ENCODE assay signal across 14 mouse cellular contexts in genomic region chr17:14912420-14912819, GRCm38 (mm10). TPM values are rescaled to one million over a fixed set of nuclear protein-coding genes. Genes with fewer than 3 reads are reported as not detected.
DNase-seq lines count a peak whose midpoint lies in the region; ATAC-seq and TF ChIP-seq lines count a peak whose summit lies in the region.
"Had no signal": no experiment of that assay in that cellular context is flagged by ENCODE, and none has a peak within 500 bp of the region (broad histone marks: within the 10 kb centered on the region; RNA-seq: fewer than 3 reads in every experiment).

No protein-coding gene starts in this region.

- WGBS in liver, postnatal 0 days (ENCODE audit: insufficient replicate concordance) = 45% methylated on average over 6 of the region's 6 CpGs
- WGBS in forebrain, embryonic 16.5 days = 50% methylated on average over 6 of the region's 6 CpGs

- H3K4me2 ChIP-seq in liver, postnatal 0 days (ENCODE audit: low read depth, low read length) = no peak overlapping the region
- H3K4me2 ChIP-seq in forebrain, embryonic 16.5 days (ENCODE audit: low read length) = no peak overlapping the region
- H3K4me2 ChIP-seq: lung, embryonic 15.5 days; neural tube, embryonic 12.5 days had no signal

- H3K27ac ChIP-seq in gastrocnemius, adult 2 months = no peak overlapping the region
- no peak overlapping the region for H3K27ac ChIP-seq in liver, postnatal 0 days (ENCODE audit: low read depth)
- H3K27ac ChIP-seq in forebrain, embryonic 16.5 days (ENCODE audit: low read length) = no peak overlapping the region
- H3K27ac ChIP-seq: forebrain, embryonic 10.5 days; heart, embryonic 10.5 days; lung, embryonic 15.5 days; neural tube, embryonic 12.5 days had no signal

- H3K9me3 ChIP-seq in liver, postnatal 0 days (ENCODE audit: low read length) = no peaks in the 10 kb centered on the region
- H3K9me3 ChIP-seq in forebrain, embryonic 16.5 days (ENCODE audit: control insufficient read depth, low read length) = no peaks in the 10 kb centered on the region
- H3K9me3 ChIP-seq: forebrain, embryonic 10.5 days; G1E; heart, embryonic 10.5 days; lung, embryonic 15.5 days; neural tube, embryonic 12.5 days had no signal

- no peak overlapping the region for H3K4me3 ChIP-seq in gastrocnemius, adult 2 months
- no peak overlapping the region for H3K4me3 ChIP-seq in liver, postnatal 0 days (ENCODE audit: low read depth, low read length)
- no peak overlapping the region for H3K4me3 ChIP-seq in forebrain, embryonic 16.5 days (replicated peaks; ENCODE audit: low read length)
- H3K4me3 ChIP-seq: forebrain, embryonic 10.5 days; heart, embryonic 10.5 days; lung, embryonic 15.5 days; neural tube, embryonic 12.5 days had no signal

- no peaks in the 10 kb centered on the region for H3K36me3 ChIP-seq in liver, postnatal 0 days (replicated peaks; ENCODE audit: insufficient read depth, low read length)
- no peaks in the 10 kb centered on the region for H3K36me3 ChIP-seq in forebrain, embryonic 16.5 days (ENCODE audit: control insufficient read depth, insufficient read depth)
- H3K36me3 ChIP-seq: forebrain, embryonic 10.5 days; G1E; heart, embryonic 10.5 days; lung, embryonic 15.5 days; neural tube, embryonic 12.5 days had no signal

- TF ChIP-seq CTCF in gastrocnemius, adult 2 months (IDR thresholded peaks at IDR 0.05) = peak; percentile 50
- TF ChIP-seq CTCF in liver, postnatal 0 days (IDR thresholded peaks at IDR 0.05; ENCODE audit: low read depth) = peak; percentile 44

- H3K9ac ChIP-seq in liver, postnatal 0 days (replicated peaks) = no peak overlapping the region
- H3K9ac ChIP-seq in forebrain, embryonic 16.5 days (replicated peaks; ENCODE audit: low read depth, low read length) = no peak overlapping the region
- H3K9ac ChIP-seq: lung, embryonic 15.5 days; neural tube, embryonic 12.5 days had no signal

- TF ChIP-seq EP300 in liver, postnatal 0 days (IDR thresholded peaks at IDR 0.05; ENCODE audit: low read depth) = no peak

- H3K27me3 ChIP-seq in liver, postnatal 0 days (ENCODE audit: insufficient read depth, low read length) = no peaks in the 10 kb centered on the region
- no peaks in the 10 kb centered on the region for H3K27me3 ChIP-seq in forebrain, embryonic 16.5 days (replicated peaks; ENCODE audit: control insufficient read depth, insufficient read depth, low read length)
- H3K27me3 ChIP-seq: lung, embryonic 15.5 days; neural tube, embryonic 12.5 days had no signal

- H3K4me1 ChIP-seq in liver, postnatal 0 days (ENCODE audit: insufficient read depth) = no peaks in the 10 kb centered on the region
- H3K4me1 ChIP-seq in forebrain, embryonic 16.5 days (replicated peaks; ENCODE audit: control insufficient read depth, insufficient read depth, low read length) = no peaks in the 10 kb centered on the region
- H3K4me1 ChIP-seq: forebrain, embryonic 10.5 days; heart, embryonic 10.5 days; lung, embryonic 15.5 days; neural tube, embryonic 12.5 days had no signal

- intact Hi-C loops in gastrocnemius, adult 2 months (cut with DNase I) = no loop called here
- intact Hi-C loops in gastrocnemius, postnatal 14 days (cut with DNase I; ENCODE audit: low total_unique reads) = no loop called here

- ATAC-seq in liver, postnatal 0 days = no peak
- peak; percentile 71 for ATAC-seq in megakaryocyte-erythroid progenitor cell, adult 5-6 weeks (replicated peaks; ENCODE audit: low FRiP score, low TSS enrichment, poor library complexity, severe bottlenecking)
- no peak for ATAC-seq in forebrain, embryonic 16.5 days

- no peak for DNase-seq in gastrocnemius, adult 2 months
- DNase-seq in gastrocnemius, adult 8-10 months (ENCODE audit: low spot score in 2 of 2) = no peak
- no peak for DNase-seq in liver, postnatal 0 days
- DNase-seq in liver = no peak
- DNase-seq in R1 (ENCODE audit: low read depth, low spot score) = peak; percentile 55
- no peak for DNase-seq in gastrocnemius, postnatal 14 days
- DNase-seq: cerebellum, adult 18-20 months had no signal

RNA-seq across cellular contexts. Expression of gene Wdr27, which starts 30.5 kb away (rescaled TPM):
- total RNA-seq in gastrocnemius, adult 2 months (2021) = 1 to 10 TPM in 1 of 2 experiments, under 1 TPM in 1; 0.94 to 3.0 TPM
- 1 to 10 TPM; 1.6 to 2.2 (median 1.9) TPM for total RNA-seq in gastrocnemius, adult 8-10 months (2022)
- 3.2 and 4.2 TPM in 2 replicates for polyA plus RNA-seq in liver, postnatal 0 days (2015; fragmentation: Nextera tagmentation; extraction: Ambion mirVana)
- total RNA-seq in megakaryocyte-erythroid progenitor cell, adult 5-6 weeks (2014; fragmentation: Nextera tagmentation) = 2.4 TPM in 1 of 2 replicates, not detected in the other
- 3.8 and 5.8 TPM in 2 replicates for total RNA-seq in megakaryocyte-erythroid progenitor cell, adult 5-6 weeks (2017)
- polyA plus RNA-seq in forebrain, embryonic 16.5 days (2015; fragmentation: Nextera tagmentation; extraction: Ambion mirVana) = 6.3 and 7.5 TPM in 2 replicates
- total RNA-seq in gastrocnemius, postnatal 14 days (2021) = 1 to 10 TPM; 1.6 to 3.1 TPM

RNA-seq across cellular contexts. Expression of gene 1600012H06Rik, which starts 30.6 kb away (rescaled TPM):
- total RNA-seq in gastrocnemius, adult 2 months (2021) = 1 to 10 TPM; 8.1 to 9.9 TPM
- total RNA-seq in gastrocnemius, adult 8-10 months (2022) = 10 to 100 TPM in 1 of 4 experiments, 1 to 10 TPM in 3; 7.3 to 10.4 (median 8.2) TPM
- 20.0 and 21.3 TPM in 2 replicates for polyA plus RNA-seq in liver, postnatal 0 days (2015; fragmentation: Nextera tagmentation; extraction: Ambion mirVana)
- 8.3 and 9.3 TPM in 2 replicates for total RNA-seq in megakaryocyte-erythroid progenitor cell, adult 5-6 weeks (2014; fragmentation: Nextera tagmentation)
- 4.6 and 6.7 TPM in 2 replicates for total RNA-seq in megakaryocyte-erythroid progenitor cell, adult 5-6 weeks (2017)
- polyA plus RNA-seq in forebrain, embryonic 16.5 days (2015; fragmentation: Nextera tagmentation; extraction: Ambion mirVana) = 33.1 and 37.3 TPM in 2 replicates
- 10 to 100 TPM; 13.2 to 15.8 TPM for total RNA-seq in gastrocnemius, postnatal 14 days (2021)

RNA-seq across cellular contexts. Expression of gene Phf10, which starts 48.7 kb away (rescaled TPM):
- total RNA-seq in gastrocnemius, adult 2 months (2021) = 10 to 100 TPM; 46.9 to 54.2 TPM
- 10 to 100 TPM; 50.4 to 56.5 (median 54.1) TPM for total RNA-seq in gastrocnemius, adult 8-10 months (2022)
- polyA plus RNA-seq in liver, postnatal 0 days (2015; fragmentation: Nextera tagmentation; extraction: Ambion mirVana) = 37.3 and 40.6 TPM in 2 replicates
- total RNA-seq in megakaryocyte-erythroid progenitor cell, adult 5-6 weeks (2014; fragmentation: Nextera tagmentation) = 281 and 343 TPM in 2 replicates
- 157 and 214 TPM in 2 replicates for total RNA-seq in megakaryocyte-erythroid progenitor cell, adult 5-6 weeks (2017)
- polyA plus RNA-seq in forebrain, embryonic 16.5 days (2015; fragmentation: Nextera tagmentation; extraction: Ambion mirVana) = 15.1 and 15.3 TPM in 2 replicates
- 10 to 100 TPM; 45.8 to 54.1 TPM for total RNA-seq in gastrocnemius, postnatal 14 days (2021)
